Mouse (Mus musculus) liver, adult 10 weeks (tissue): ENCODE data around the gene Alg3. TPM values are rescaled to one million over a fixed set of nuclear protein-coding genes. Genes with fewer than 3 reads are reported as not detected.

ENCODE experiments used
- polyA plus RNA-seq: library from polyadenylated mRNA; stranded (reverse); fragments of 350-450 nt; fragmentation: Illumina TruSeq; extraction: RNeasy Lipid Tissue Mini Kit (QIAGEN cat#74804); gene quantifications from one replicate; pipeline ENCODE4 v1.2.3, GENCODE M21; 2014; ENCODE audit warnings: low read depth, low replicate concordance

The Alg3 gene
- polyA plus RNA-seq = 6.0 TPM

DNA sequence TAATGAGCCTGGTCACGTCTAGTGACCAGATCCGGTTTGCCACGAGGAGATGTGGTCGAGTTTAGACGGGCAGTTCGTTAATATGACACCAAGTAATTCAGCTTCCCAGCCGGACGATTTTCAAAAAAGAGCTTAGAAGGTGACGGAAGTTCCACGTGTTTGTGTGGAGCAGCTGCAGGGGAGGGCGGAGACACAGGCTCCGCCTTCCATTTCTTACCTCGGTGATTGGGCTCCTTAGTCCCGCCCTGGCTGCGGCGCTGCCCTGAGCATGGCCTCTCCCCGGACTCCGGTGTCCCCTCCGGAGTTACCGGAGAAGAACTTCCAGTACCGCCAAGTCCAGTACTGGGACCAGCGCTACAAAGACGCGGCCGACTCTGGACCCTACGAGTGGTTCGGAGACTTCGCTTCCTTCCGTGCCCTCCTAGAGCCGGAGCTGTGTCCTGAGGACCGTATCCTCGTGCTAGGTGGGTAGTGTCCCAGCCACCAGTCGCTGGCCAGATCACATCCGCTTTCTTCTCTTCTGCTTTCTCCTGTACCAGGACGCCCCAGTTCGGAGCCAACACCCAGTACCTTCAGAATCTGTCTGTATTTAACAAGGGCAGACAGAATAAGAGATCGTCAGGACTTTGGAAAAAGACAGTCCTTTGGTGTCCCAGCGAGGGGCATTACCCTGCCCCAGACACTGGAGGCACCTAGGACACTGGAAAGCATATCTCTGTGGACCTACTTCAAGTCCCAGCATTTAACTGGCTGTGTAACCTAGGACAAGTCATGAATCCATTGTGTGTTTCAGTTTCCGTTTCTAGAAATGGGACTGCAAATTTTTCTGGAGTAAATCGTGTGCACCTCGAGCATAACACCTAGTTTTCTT, at the start of gene Alg3, which contains the start of the genes Eef1akmt4 and Gm49333:
TSS of gene Alg3 (minus strand) at position 379 of the 871 bp plus-strand sequence.
TSS of gene Eef1akmt4 (plus strand) at position 237 of the 871 bp plus-strand sequence.
TSS of gene Gm49333 (plus strand) at position 254 of the 871 bp plus-strand sequence.

DNA sequence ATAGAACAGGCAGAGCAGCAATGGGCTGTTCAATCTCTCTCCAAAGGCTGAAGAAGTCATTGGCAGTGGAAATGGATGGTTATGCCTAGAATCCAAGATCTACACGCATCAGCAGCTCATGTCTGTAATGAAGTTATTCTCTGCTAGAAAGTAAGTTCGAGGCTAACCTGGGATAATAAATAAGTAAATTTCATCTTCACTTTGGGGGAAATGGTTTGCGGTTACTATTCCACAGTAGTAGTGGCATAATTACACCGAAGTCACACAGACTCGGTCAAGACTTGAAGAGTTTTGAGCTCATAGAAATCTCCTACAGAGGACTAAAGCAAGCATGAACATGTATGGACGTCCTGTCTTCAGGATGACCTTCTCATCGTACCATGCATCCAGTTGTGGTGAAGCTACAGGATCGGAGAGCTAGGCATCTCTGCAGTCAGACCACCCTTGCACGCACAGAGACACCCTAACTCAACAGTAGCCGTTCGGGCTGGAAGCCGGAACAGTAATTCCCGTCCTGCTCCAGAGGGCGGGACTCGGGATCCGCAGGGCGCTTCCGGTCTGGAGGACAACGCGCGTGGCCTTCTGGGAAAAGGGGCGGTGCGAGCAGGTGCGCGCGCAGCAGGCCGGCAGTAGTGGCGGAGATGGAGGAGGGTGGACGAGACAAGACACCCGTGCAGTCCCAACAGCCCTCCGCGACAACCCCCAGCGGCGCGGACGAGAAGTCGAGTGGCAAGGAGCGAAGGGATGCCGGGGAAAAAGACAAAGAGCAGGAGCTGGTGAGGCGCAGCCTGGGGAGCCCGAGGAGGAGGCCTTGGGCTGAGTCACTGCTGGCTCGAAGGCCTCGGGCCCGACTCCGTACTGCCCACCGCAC, 39.8 kb upstream of the Alg3 start, which contains the start of gene Psmd2:
TSS of gene Psmd2 (plus strand) at position 577 of the 871 bp plus-strand sequence.

GRCm38 (mm10) chr16:20629731-20630634, 18.4 kb upstream of the Alg3 start, which contains the start of gene Ece2:
TSS of gene Ece2 (plus strand) at chr16:20629828.

DNA sequence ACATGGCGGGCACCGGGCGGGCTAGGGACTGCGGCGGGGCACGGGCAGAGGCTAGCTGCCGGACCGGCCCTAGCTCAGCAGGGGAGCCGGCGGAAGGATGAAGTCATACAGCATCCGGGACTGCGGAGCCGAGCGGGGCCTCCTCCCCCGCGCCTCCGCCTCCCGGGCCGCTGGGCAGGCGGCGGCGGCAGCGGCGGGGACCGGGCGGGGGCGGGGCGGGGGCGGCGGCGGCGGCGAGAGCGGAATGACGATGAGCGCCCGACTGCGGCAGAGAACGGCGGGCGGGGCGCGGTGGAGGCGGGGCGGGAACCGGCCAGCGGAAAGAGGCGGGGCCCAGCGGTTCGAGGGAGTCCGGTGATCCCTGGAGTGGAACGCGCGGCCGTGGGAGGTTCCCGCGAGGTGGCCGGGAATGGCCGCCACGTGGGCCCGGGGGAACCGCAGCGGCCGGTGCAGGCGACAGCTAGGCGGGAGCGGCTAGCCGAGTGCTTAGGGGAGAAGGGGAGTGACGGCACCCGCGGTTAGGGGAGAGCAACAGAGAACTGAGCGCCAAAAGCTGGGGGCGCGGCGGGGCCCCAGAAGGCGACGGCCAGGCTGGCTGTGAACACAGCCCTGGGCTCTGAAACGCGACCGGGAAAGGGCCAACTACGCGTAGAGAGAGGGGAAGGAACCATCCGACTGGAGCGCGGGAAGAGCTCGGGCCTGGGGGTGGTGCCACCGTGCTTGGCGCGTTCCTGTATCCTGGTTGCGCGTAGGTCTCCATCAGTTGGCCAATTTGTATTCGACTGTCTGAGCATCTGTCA, 9.9 kb upstream of the Alg3 start, which contains the start of gene Camk2n2:
TSS of gene Camk2n2 (minus strand) at position 97 of the 800 bp plus-strand sequence.

DNA sequence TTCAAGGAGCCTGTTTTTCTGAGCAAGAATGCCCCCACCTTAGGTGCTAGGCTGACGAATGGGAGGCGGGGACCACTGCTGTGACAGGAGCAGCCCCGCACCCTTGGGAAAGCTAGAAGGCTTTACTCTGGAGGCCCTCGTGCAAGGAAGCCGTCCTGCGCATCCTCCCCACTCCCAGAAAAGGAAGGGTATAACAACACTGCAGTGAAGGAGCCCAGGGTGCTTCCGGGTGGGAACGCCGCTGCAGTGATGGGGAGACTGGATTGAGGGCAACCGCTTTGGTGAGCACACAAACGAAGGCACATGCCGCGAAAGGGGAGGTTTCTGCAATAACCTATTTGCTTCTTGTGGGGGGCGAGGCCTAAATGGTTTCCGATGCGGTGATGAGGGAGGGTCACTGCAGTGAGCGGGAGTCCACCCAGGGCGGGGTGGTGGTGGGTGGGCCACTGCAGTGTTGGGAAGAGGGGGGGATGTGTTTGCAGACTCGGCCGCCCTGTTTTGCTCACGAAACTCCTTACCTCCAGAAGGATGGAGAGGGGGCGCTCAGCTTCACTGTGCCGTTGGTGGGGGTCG, 22.1 kb downstream of the Alg3 start, which contains the start of gene Vwa5b2:
TSS of gene Vwa5b2 (plus strand) at position 106 of the 573 bp plus-strand sequence.

Other genes with a start within 250 kb of the Alg3 start
- 2.8 TPM for gene Abcc5, start 185.3 kb downstream of the Alg3 start, polyA plus RNA-seq
- 9.8 TPM for gene Eif2b5, start 112.9 kb downstream of the Alg3 start, polyA plus RNA-seq
- 7.3 TPM for gene Dvl3, start 94.8 kb downstream of the Alg3 start, polyA plus RNA-seq
- gene Ap2m1, start 76.3 kb downstream of the Alg3 start, polyA plus RNA-seq = 86.1 TPM
- gene Abcf3, start 63.2 kb downstream of the Alg3 start, polyA plus RNA-seq = 10.5 TPM
- not detected for gene Vwa5b2, start 22.3 kb downstream of the Alg3 start, polyA plus RNA-seq
- 1.7 TPM for gene Eef1akmt4, start 142 bp downstream of the Alg3 start, polyA plus RNA-seq
- not detected for gene Gm49333, start 125 bp downstream of the Alg3 start, polyA plus RNA-seq
- not detected for gene Camk2n2, start 9.6 kb upstream of the Alg3 start, polyA plus RNA-seq
- not detected for gene Ece2, start 18.1 kb upstream of the Alg3 start, polyA plus RNA-seq
- gene Psmd2, start 39.9 kb upstream of the Alg3 start, polyA plus RNA-seq = 84.4 TPM
- 154 TPM for gene Eif4g1, start 56.6 kb upstream of the Alg3 start, polyA plus RNA-seq
- not detected for gene Fam131a, start 81.5 kb upstream of the Alg3 start, polyA plus RNA-seq
- 10.0 TPM for gene Polr2h, start 105.9 kb upstream of the Alg3 start, polyA plus RNA-seq
- 3.3 TPM for gene Clcn2, start 106.0 kb upstream of the Alg3 start, polyA plus RNA-seq
- 0.13 TPM for gene Chrd, start 121.4 kb upstream of the Alg3 start, polyA plus RNA-seq
- gene Thpo, start 122.8 kb upstream of the Alg3 start, polyA plus RNA-seq = 2.9 TPM